Mouse (Mus musculus): ENCODE results near the gene Fcho2. TPM values are rescaled to one million over a fixed set of nuclear protein-coding genes. Genes with fewer than 3 reads are reported as not detected.

Fcho2 gene
- total RNA-seq, 1 experiment from 2014 or later: 27.1 TPM

Other genes starting within 250 kb of the Fcho2 start
- gene Tmem174, start 178.0 kb downstream of the Fcho2 start, total RNA-seq (2017): not detected in 2 replicates
- gene Tmem171, start 120.6 kb downstream of the Fcho2 start, total RNA-seq (2017): 0.40 TPM in 1 of 2 replicates, not detected in the other
- 125 and 145 TPM in 2 replicates for gene Tnpo1, start 110.9 kb upstream of the Fcho2 start, total RNA-seq (2017)
- not detected in 2 replicates for gene 1700024P04Rik, start 169.1 kb upstream of the Fcho2 start, total RNA-seq (2017)